Comparison of ENCODE assay signal across 46 mouse cellular contexts in the genomic region with DNA sequence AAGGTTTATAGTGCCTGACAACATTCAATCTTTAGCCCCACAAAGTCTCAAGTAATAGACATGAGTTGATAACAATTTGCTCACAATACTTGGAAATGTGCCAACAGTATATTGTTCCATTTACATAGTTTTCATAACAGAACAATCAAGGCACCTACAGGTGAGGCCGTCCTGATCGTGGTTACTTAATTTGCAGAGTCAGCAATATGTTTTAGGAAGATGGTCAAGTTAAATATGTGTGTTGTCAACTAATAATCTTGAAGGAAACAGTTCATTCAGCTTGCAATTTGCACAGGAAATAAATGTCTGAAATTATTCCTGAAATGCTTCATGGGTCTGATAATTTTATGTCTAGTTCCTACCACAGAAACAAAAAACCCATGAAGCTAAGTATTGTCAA. TPM values are rescaled to one million over a fixed set of nuclear protein-coding genes. Genes with fewer than 3 reads are reported as not detected.
"Had no signal": no experiment of that assay in that cellular context is flagged by ENCODE, and none has a peak within 500 bp of the region (broad histone marks: within the 10 kb centered on the region; RNA-seq: fewer than 3 reads in every experiment).

No protein-coding gene starts in this region.

- H3K27me3 ChIP-seq: limb, embryonic 12.5 days; limb, embryonic 13.5 days; limb, embryonic 15.5 days; liver, embryonic 12.5 days; liver, embryonic 13.5 days; liver, embryonic 15.5 days; lung, embryonic 15.5 days; megakaryocyte, embryonic 14.5 days; midbrain, embryonic 12.5 days; midbrain, embryonic 13.5 days; midbrain, embryonic 15.5 days; neural tube, embryonic 12.5 days had no signal

- H3K4me1 ChIP-seq: limb, embryonic 10.5 days; limb, embryonic 12.5 days; limb, embryonic 13.5 days; limb, embryonic 15.5 days; liver, embryonic 12.5 days; liver, embryonic 13.5 days; liver, embryonic 15.5 days; lung, embryonic 15.5 days; megakaryocyte, embryonic 14.5 days; midbrain, embryonic 10.5 days; midbrain, embryonic 12.5 days; midbrain, embryonic 13.5 days; midbrain, embryonic 15.5 days; neural tube, embryonic 12.5 days had no signal

- H3K9ac ChIP-seq: limb, embryonic 12.5 days; limb, embryonic 13.5 days; limb, embryonic 15.5 days; liver, embryonic 12.5 days; liver, embryonic 13.5 days; liver, embryonic 14.5 days; liver, embryonic 15.5 days; liver, postnatal 0 days; lung, embryonic 14.5 days; lung, embryonic 15.5 days; midbrain, embryonic 12.5 days; midbrain, embryonic 13.5 days; midbrain, embryonic 15.5 days; neural tube, embryonic 12.5 days had no signal

- H3K4me3 ChIP-seq: limb, embryonic 10.5 days; limb, embryonic 12.5 days; limb, embryonic 13.5 days; limb, embryonic 15.5 days; liver, embryonic 12.5 days; liver, embryonic 13.5 days; liver, embryonic 15.5 days; lung, embryonic 15.5 days; megakaryocyte, embryonic 14.5 days; midbrain, embryonic 10.5 days; midbrain, embryonic 12.5 days; midbrain, embryonic 13.5 days; midbrain, embryonic 15.5 days; myocyte; neural tube, embryonic 12.5 days had no signal

- ATAC-seq: liver, embryonic 12.5 days; liver, postnatal 0 days; lung, postnatal 0 days; midbrain, embryonic 13.5 days; midbrain, embryonic 15.5 days; midbrain, embryonic 16.5 days had no signal

- H3K27ac ChIP-seq: limb, embryonic 10.5 days; limb, embryonic 12.5 days; limb, embryonic 13.5 days; limb, embryonic 15.5 days; liver, embryonic 12.5 days; liver, embryonic 13.5 days; liver, embryonic 14.5 days; liver, embryonic 15.5 days; lung, embryonic 15.5 days; macrophage; midbrain, embryonic 10.5 days; midbrain, embryonic 12.5 days; midbrain, embryonic 13.5 days; midbrain, embryonic 15.5 days; neural tube, embryonic 12.5 days had no signal

- DNase-seq: left cerebral cortex, postnatal 4 days; liver; liver, embryonic 13.5 days; liver, postnatal 0 days; lung, adult 18-20 months; lung, adult 2 months; lung, embryonic 14.5 days; lung, postnatal 10 days; lung, postnatal 14 days; lung, postnatal 36 days; lung, postnatal 4 days; midbrain, embryonic 14.5 days had no signal

- H3K9me3 ChIP-seq: limb, embryonic 10.5 days; limb, embryonic 12.5 days; limb, embryonic 13.5 days; limb, embryonic 15.5 days; liver, embryonic 12.5 days; liver, embryonic 13.5 days; liver, embryonic 15.5 days; lung, embryonic 15.5 days; megakaryocyte, embryonic 14.5 days; midbrain, embryonic 10.5 days; midbrain, embryonic 12.5 days; midbrain, embryonic 13.5 days; midbrain, embryonic 15.5 days; neural tube, embryonic 12.5 days had no signal

- H3K36me3 ChIP-seq: limb, embryonic 10.5 days; limb, embryonic 12.5 days; limb, embryonic 13.5 days; limb, embryonic 15.5 days; liver, embryonic 12.5 days; liver, embryonic 13.5 days; liver, embryonic 15.5 days; lung, embryonic 15.5 days; midbrain, embryonic 10.5 days; midbrain, embryonic 12.5 days; midbrain, embryonic 13.5 days; midbrain, embryonic 15.5 days; neural tube, embryonic 12.5 days had no signal

- H3K4me2 ChIP-seq: limb, embryonic 12.5 days; limb, embryonic 13.5 days; limb, embryonic 15.5 days; liver, embryonic 11.5 days; liver, embryonic 12.5 days; liver, embryonic 13.5 days; liver, embryonic 15.5 days; lung, embryonic 14.5 days; lung, embryonic 15.5 days; midbrain, embryonic 11.5 days; midbrain, embryonic 12.5 days; midbrain, embryonic 13.5 days; midbrain, embryonic 15.5 days; neural tube, embryonic 12.5 days had no signal

RNA-seq across cellular contexts. Expression of a gene that starts 27.6 kb away (rescaled TPM):
- total RNA-seq: left cerebral cortex, postnatal 10 days; left cerebral cortex, postnatal 14 days; left cerebral cortex, postnatal 25 days; left cerebral cortex, postnatal 4 days; liver, adult 2 months; megakaryocyte progenitor cell, adult 5-6 weeks; megakaryocyte, adult 5-6 weeks; megakaryocyte-erythroid progenitor cell, adult 5-6 weeks; midbrain, postnatal 0 days; monocyte, adult 5-6 weeks had no signal
- polyA plus RNA-seq: limb, embryonic 10.5 days; limb, embryonic 11.5 days; limb, embryonic 12.5 days; limb, embryonic 13.5 days; limb, embryonic 14.5 days; limb, embryonic 15.5 days; liver, adult 2 months; liver, embryonic 11.5 days; liver, embryonic 12.5 days; liver, embryonic 13.5 days; liver, embryonic 14.5 days; liver, embryonic 15.5 days; liver, embryonic 16.5 days; liver, postnatal 0 days; lung, adult 2 months; lung, embryonic 14.5 days; lung, embryonic 15.5 days; lung, embryonic 16.5 days; lung, postnatal 0 days; macrophage; midbrain, embryonic 10.5 days; midbrain, embryonic 11.5 days; midbrain, embryonic 12.5 days; midbrain, embryonic 13.5 days; midbrain, embryonic 14.5 days; midbrain, embryonic 15.5 days; midbrain, embryonic 16.5 days; midbrain, postnatal 0 days; myocyte; neural tube, embryonic 11.5 days; neural tube, embryonic 12.5 days had no signal
